In genomic region chr11:70473291-70473690, GRCm38 (mm10) we compare ENCODE assay signal across 12 mouse cellular contexts. TPM values are rescaled to one million over a fixed set of nuclear protein-coding genes. Genes with fewer than 3 reads are reported as not detected.
DNase-seq lines count a peak whose midpoint lies in the region; ATAC-seq and TF ChIP-seq lines count a peak whose summit lies in the region.
"Not testable (repeated sequence)": the region's sequence is repeated elsewhere in the genome, so short reads cannot be mapped to it uniquely, and the experiment has no call there.
"Had no signal": no experiment of that assay in that cellular context is flagged by ENCODE, and none has a peak within 500 bp of the region (broad histone marks: within the 10 kb centered on the region; RNA-seq: fewer than 3 reads in every experiment).

No protein-coding gene starts in this region.

- H3K4me2 ChIP-seq in intestine, postnatal 0 days (replicated peaks; ENCODE audit: low read depth); kidney, postnatal 0 days (ENCODE audit: low read length): not testable (repeated sequence)

- not testable (repeated sequence) for H3K4me3 ChIP-seq in intestine, postnatal 0 days (ENCODE audit: low read depth, low read length); kidney, postnatal 0 days (replicated peaks; ENCODE audit: low read depth, low read length); macrophage (ENCODE audit: inconsistent target); spleen, adult 2 months (ENCODE audit: extremely low read depth, insufficient read depth, insufficient read length)

- H3K27me3 ChIP-seq in intestine, postnatal 0 days (replicated peaks; ENCODE audit: control insufficient read depth, insufficient read depth, low read length); kidney, postnatal 0 days (ENCODE audit: insufficient read depth, low read length); spleen, adult 2 months (ENCODE audit: control insufficient read depth, insufficient read depth, low read length): not testable (repeated sequence)

- H3K9ac ChIP-seq in intestine, postnatal 0 days (ENCODE audit: low read depth, low read length); kidney, postnatal 0 days (ENCODE audit: low read depth, low read length): not testable (repeated sequence)

- not testable (repeated sequence) for H3K27ac ChIP-seq in intestine, postnatal 0 days (ENCODE audit: low read depth, low read length)
- H3K27ac ChIP-seq in kidney, postnatal 0 days: peak overlapping the region; percentile 62
- peak overlapping the region; percentile 61 for H3K27ac ChIP-seq in macrophage
- peak overlapping the region; percentile 40 for H3K27ac ChIP-seq in spleen, adult 2 months (ENCODE audit: insufficient read depth, low read length)

- not testable (repeated sequence) for TF ChIP-seq CTCF in intestine, postnatal 0 days (IDR thresholded peaks at IDR 0.05; ENCODE audit: low read depth); kidney, postnatal 0 days (IDR thresholded peaks at IDR 0.05; ENCODE audit: low read depth); spleen, adult 2 months (IDR thresholded peaks at IDR 0.05; ENCODE audit: extremely low read depth, insufficient read depth, insufficient read length, insufficient replicate concordance)

- not testable (repeated sequence) for TF ChIP-seq POLR2A in spleen, adult 2 months (IDR thresholded peaks at IDR 0.05; ENCODE audit: low read depth, low read length)

- peak; percentile 25 for DNase-seq in 416B (ENCODE audit: low read depth)
- DNase-seq in CD4-positive, CD25-positive, alpha-beta regulatory T cell, adult 2 months (ENCODE audit: low read depth, low spot score): peak; percentile 39
- DNase-seq in heart, adult 11 months: peak; percentile 81
- not testable (repeated sequence) for DNase-seq in kidney, postnatal 0 days (ENCODE audit: low spot score); spleen, adult 2 months (ENCODE audit: low read depth in 1 of 2, low spot score in 2 of 2)

- not testable (repeated sequence) for H3K79me2 ChIP-seq in macrophage (ENCODE audit: inconsistent target)

- H3K4me1 ChIP-seq in intestine, postnatal 0 days (replicated peaks; ENCODE audit: control insufficient read depth, insufficient read depth, low read length); kidney, postnatal 0 days (replicated peaks; ENCODE audit: insufficient read depth, low read length); spleen, adult 2 months (ENCODE audit: control insufficient read depth, insufficient read depth, insufficient read length): not testable (repeated sequence)

- H3K36me3 ChIP-seq in intestine, postnatal 0 days (ENCODE audit: control insufficient read depth, insufficient read depth); kidney, postnatal 0 days (ENCODE audit: insufficient read depth, low read length); macrophage (ENCODE audit: inconsistent target); spleen, adult 2 months (ENCODE audit: control insufficient read depth, insufficient read depth, low read length): not testable (repeated sequence)

- peak; percentile 11; the same call in 1 of the 2 replicates for ATAC-seq in intestine, postnatal 0 days
- not testable (repeated sequence) for ATAC-seq in kidney, postnatal 0 days (replicated peaks; ENCODE audit: low FRiP score, low read depth)

- not testable (repeated sequence) for H3K9me3 ChIP-seq in intestine, postnatal 0 days (ENCODE audit: control insufficient read depth); kidney, postnatal 0 days (replicated peaks; ENCODE audit: low read length)

- WGBS in intestine, postnatal 0 days: 75% methylated on average over 5 of the region's 5 CpGs
- WGBS in kidney, postnatal 0 days: 58% methylated on average over 5 of the region's 5 CpGs
- 93% methylated on average over 3 of the region's 5 CpGs for WGBS in macrophage (ENCODE audit: missing documents)
- WGBS in spleen, adult 2 months: 83% methylated on average over 5 of the region's 5 CpGs

RNA-seq across cellular contexts. Expression of gene Cxcl16, which starts 13.5 kb away (rescaled TPM):
- 33.8 and 39.3 TPM in 2 replicates for polyA plus RNA-seq in intestine, postnatal 0 days (2015; fragmentation: Nextera tagmentation; extraction: Ambion mirVana)
- polyA plus RNA-seq in kidney, postnatal 0 days (2015; fragmentation: Nextera tagmentation; extraction: Ambion mirVana): 16.7 and 17.6 TPM in 2 replicates
- 100 to 1,000 TPM in 19 of 26 experiments, 10 to 100 TPM in 7; 38.5 to 511 (median 181) TPM for total RNA-seq in macrophage (2018; cell fraction: chromatin; rRNA removed)
- 100 to 1,000 TPM in 21 of 26 experiments, 10 to 100 TPM in 5; 78.1 to 341 (median 209) TPM for total RNA-seq in macrophage (2018; cell fraction: cytosol; rRNA removed)
- total RNA-seq in macrophage (2018; cell fraction: nucleus; rRNA removed): 100 to 1,000 TPM in 24 of 26 experiments, 10 to 100 TPM in 2; 63.6 to 577 (median 286) TPM
- 84.4 to 133 TPM (median 111 TPM) in 3 replicates for polyA plus RNA-seq in macrophage (2018)
- 28.8 TPM in 2 replicates for polyA plus RNA-seq in spleen, adult 2 months (2012; rRNA removed)
- total RNA-seq: MEL had no signal

RNA-seq across cellular contexts. Expression of gene Zmynd15, which starts 14.1 kb away (rescaled TPM):
- 1.4 and 1.5 TPM in 2 replicates for polyA plus RNA-seq in intestine, postnatal 0 days (2015; fragmentation: Nextera tagmentation; extraction: Ambion mirVana)
- 0.82 and 1.5 TPM in 2 replicates for polyA plus RNA-seq in kidney, postnatal 0 days (2015; fragmentation: Nextera tagmentation; extraction: Ambion mirVana)
- 10 to 100 TPM; 15.3 to 70.9 (median 30.3) TPM for total RNA-seq in macrophage (2018; cell fraction: chromatin; rRNA removed)
- total RNA-seq in macrophage (2018; cell fraction: cytosol; rRNA removed): 1 to 10 TPM; 2.5 to 9.7 (median 5.3) TPM
- total RNA-seq in macrophage (2018; cell fraction: nucleus; rRNA removed): 10 to 100 TPM in 25 of 26 experiments, 1 to 10 TPM in 1; 9.8 to 55.7 (median 28.5) TPM
- polyA plus RNA-seq in macrophage (2018): 2.4 to 5.2 TPM (median 4.4 TPM) in 3 replicates
- polyA plus RNA-seq in spleen, adult 2 months (2012; rRNA removed): 10.5 and 10.6 TPM in 2 replicates
- total RNA-seq: MEL had no signal

RNA-seq across cellular contexts. Expression of gene Med11, which starts 21.6 kb away (rescaled TPM):
- 30.1 and 30.7 TPM in 2 replicates for polyA plus RNA-seq in intestine, postnatal 0 days (2015; fragmentation: Nextera tagmentation; extraction: Ambion mirVana)
- polyA plus RNA-seq in kidney, postnatal 0 days (2015; fragmentation: Nextera tagmentation; extraction: Ambion mirVana): 33.5 and 38.3 TPM in 2 replicates
- total RNA-seq in macrophage (2018; cell fraction: chromatin; rRNA removed): 10 to 100 TPM in 20 of 26 experiments, 1 to 10 TPM in 6; 7.7 to 19.3 (median 12.0) TPM
- 10 to 100 TPM; 35.3 to 80.0 (median 55.9) TPM for total RNA-seq in macrophage (2018; cell fraction: cytosol; rRNA removed)
- total RNA-seq in macrophage (2018; cell fraction: nucleus; rRNA removed): 10 to 100 TPM; 12.6 to 31.8 (median 18.8) TPM
- 29.8 to 44.9 TPM (median 39.4 TPM) in 3 replicates for polyA plus RNA-seq in macrophage (2018)
- polyA plus RNA-seq in spleen, adult 2 months (2012; rRNA removed): 24.6 and 29.2 TPM in 2 replicates

RNA-seq across cellular contexts. Expression of gene Tm4sf5, which starts 31.8 kb away (rescaled TPM):
- 398 and 402 TPM in 2 replicates for polyA plus RNA-seq in intestine, postnatal 0 days (2015; fragmentation: Nextera tagmentation; extraction: Ambion mirVana)
- 0.84 and 1.5 TPM in 2 replicates for polyA plus RNA-seq in kidney, postnatal 0 days (2015; fragmentation: Nextera tagmentation; extraction: Ambion mirVana)
- 1 to 10 TPM in 6 of 26 experiments, under 1 TPM in 2, not detected in 18; 0.70 to 5.4 (median 1.9) TPM for total RNA-seq in macrophage (2018; cell fraction: chromatin; rRNA removed)
- 1 to 10 TPM in 15 of 26 experiments, under 1 TPM in 11; 0.29 to 3.8 (median 1.6) TPM for total RNA-seq in macrophage (2018; cell fraction: cytosol; rRNA removed)
- total RNA-seq in macrophage (2018; cell fraction: nucleus; rRNA removed): 1 to 10 TPM in 19 of 26 experiments, under 1 TPM in 3, not detected in 4; 0.46 to 4.2 (median 1.5) TPM
- polyA plus RNA-seq in macrophage (2018): 2.7 to 4.1 TPM in 2 of 3 replicates, not detected in the other
- 0.77 and 1.3 TPM in 2 replicates for polyA plus RNA-seq in spleen, adult 2 months (2012; rRNA removed)
- total RNA-seq: adrenal gland, postnatal 25 days had no signal
- polyA plus RNA-seq: C2C12; embryonic facial prominence, embryonic 14.5 days; forebrain, embryonic 11.5 days had no signal

RNA-seq across cellular contexts. Expression of gene Arrb2, which starts 40.9 kb away (rescaled TPM):
- polyA plus RNA-seq in intestine, postnatal 0 days (2015; fragmentation: Nextera tagmentation; extraction: Ambion mirVana): 7.4 and 7.8 TPM in 2 replicates
- polyA plus RNA-seq in kidney, postnatal 0 days (2015; fragmentation: Nextera tagmentation; extraction: Ambion mirVana): 12.0 and 13.5 TPM in 2 replicates
- total RNA-seq in macrophage (2018; cell fraction: chromatin; rRNA removed): 1,000 to 10,000 TPM in 11 of 26 experiments, 100 to 1,000 TPM in 15; 122 to 1,570 (median 865) TPM
- 100 to 1,000 TPM; 129 to 393 (median 270) TPM for total RNA-seq in macrophage (2018; cell fraction: cytosol; rRNA removed)
- 100 to 1,000 TPM; 145 to 858 (median 561) TPM for total RNA-seq in macrophage (2018; cell fraction: nucleus; rRNA removed)
- 230 to 319 TPM (median 312 TPM) in 3 replicates for polyA plus RNA-seq in macrophage (2018)
- 145 TPM in 2 replicates for polyA plus RNA-seq in spleen, adult 2 months (2012; rRNA removed)
